ENCODE assay signal across 8 mouse cellular contexts in genomic region chr12:80230111-80230700, GRCm38 (mm10). TPM values are rescaled to one million over a fixed set of nuclear protein-coding genes. Genes with fewer than 3 reads are reported as not detected.
A peak's percentile ranks its signal among the peaks of the same experiment; 100 is the strongest.
DNase-seq lines count a peak whose midpoint lies in the region; ATAC-seq and TF ChIP-seq lines count a peak whose summit lies in the region.

No protein-coding gene starts in this region.

- H3K9me3 ChIP-seq in hindbrain, embryonic 10.5 days, result peaks cover 6% of the 10 kb centered on the region; the same call in 1 of the 2 replicates
- H3K9me3 ChIP-seq in lung, postnatal 0 days (ENCODE audit: low read length), result no peaks in the 10 kb centered on the region

- H3K4me2 ChIP-seq in lung, postnatal 0 days (replicated peaks; ENCODE audit: low read depth, low read length), result peak overlapping the region; percentile 23

- H3K4me3 ChIP-seq in hindbrain, embryonic 10.5 days, result peak overlapping the region; percentile 9; the same call in 1 of the 2 replicates
- no peak overlapping the region for H3K4me3 ChIP-seq in lung, postnatal 0 days (ENCODE audit: low read depth, low read length)

- peak; percentile 84 for DNase-seq in Muller cell, postnatal 12 days (ENCODE audit: inconsistent ontology term)
- peak; percentile 46 for DNase-seq in cerebellum, adult 8-10 months
- DNase-seq in hindbrain, embryonic 10.5 days (ENCODE audit: low spot score), result peak; percentile 76
- peak; percentile 46 for DNase-seq in layer of hippocampus, adult 9-11 months
- DNase-seq in lung, postnatal 0 days (ENCODE audit: low spot score), result peak; percentile 96
- peak; percentile 57 for DNase-seq in right cerebral cortex, adult 18-20 months
- no peak for DNase-seq in thymus, adult 18-20 months

- TF ChIP-seq CTCF in lung, postnatal 0 days (IDR thresholded peaks at IDR 0.05), result peak; percentile 61

- H3K27ac ChIP-seq in hindbrain, embryonic 10.5 days, result peak overlapping the region; percentile 83
- H3K27ac ChIP-seq in lung, postnatal 0 days (ENCODE audit: low read length), result peak overlapping the region; percentile 91

- no peak; the same call in 1 of the 2 replicates for TF ChIP-seq EP300 in lung, postnatal 0 days (IDR thresholded peaks at IDR 0.05)

- H3K36me3 ChIP-seq in hindbrain, embryonic 10.5 days, result peaks cover 17% of the 10 kb centered on the region
- H3K36me3 ChIP-seq in lung, postnatal 0 days (ENCODE audit: insufficient read depth, low read length), result no peaks in the 10 kb centered on the region

- WGBS in hindbrain, embryonic 10.5 days, result 4% methylated on average over 10 of the region's 10 CpGs
- WGBS in lung, postnatal 0 days, result 3% methylated on average over 10 of the region's 10 CpGs

- no peaks in the 10 kb centered on the region for H3K27me3 ChIP-seq in hindbrain, embryonic 10.5 days (ENCODE audit: insufficient read depth, poor library complexity, severe bottlenecking)
- no peaks in the 10 kb centered on the region for H3K27me3 ChIP-seq in lung, postnatal 0 days (replicated peaks; ENCODE audit: insufficient read depth, low read length)

- H3K4me1 ChIP-seq in hindbrain, embryonic 10.5 days (replicated peaks), result peaks cover 48% of the 10 kb centered on the region
- peaks cover 58% of the 10 kb centered on the region for H3K4me1 ChIP-seq in lung, postnatal 0 days (ENCODE audit: insufficient read depth, low read depth, low read length)

- peak; percentile 69 for ATAC-seq in frontal cortex, adult (ENCODE audit: low TSS enrichment)
- ATAC-seq in lung, postnatal 0 days, result peak; percentile 87

- peak overlapping the region; percentile 0; the same call in 1 of the 2 replicates for H3K9ac ChIP-seq in lung, postnatal 0 days (replicated peaks; ENCODE audit: low read depth)

RNA-seq across cellular contexts. Expression of gene Actn1, which starts 30.0 kb away (rescaled TPM):
- 24.1 and 27.6 TPM in 2 replicates for polyA plus RNA-seq in hindbrain, embryonic 10.5 days (2016; fragmentation: Nextera tagmentation; extraction: Ambion mirVana)
- polyA plus RNA-seq in lung, postnatal 0 days (2015; fragmentation: Nextera tagmentation; extraction: Ambion mirVana), result 30.0 and 31.0 TPM in 2 replicates

Comparison
In these comparisons a context has a peak if more than half of its experiments do, and no peak if none do; other contexts are left out.
1. DNase-seq: peak in Muller cell, postnatal 12 days (single experiment), cerebellum, adult 8-10 months (single experiment), hindbrain, embryonic 10.5 days (single experiment), layer of hippocampus, adult 9-11 months (single experiment), lung, postnatal 0 days (single experiment) and right cerebral cortex, adult 18-20 months (single experiment); none in thymus, adult 18-20 months (0 of 2).